Mouse (Mus musculus): ENCODE results near the gene Nr2c2. TPM values are rescaled to one million over a fixed set of nuclear protein-coding genes. Genes with fewer than 3 reads are reported as not detected.

Gene Nr2c2
- polyA plus RNA-seq, 1 experiment, result 7.3 TPM

- no peak for TF ChIP-seq GATA1 (IDR thresholded peaks at IDR 0.05; ENCODE audit: low read length)
Observed at GRCm38 (mm10) chr6:92199414-92199813, 108.2 kb downstream of the Nr2c2 start.

DNA sequence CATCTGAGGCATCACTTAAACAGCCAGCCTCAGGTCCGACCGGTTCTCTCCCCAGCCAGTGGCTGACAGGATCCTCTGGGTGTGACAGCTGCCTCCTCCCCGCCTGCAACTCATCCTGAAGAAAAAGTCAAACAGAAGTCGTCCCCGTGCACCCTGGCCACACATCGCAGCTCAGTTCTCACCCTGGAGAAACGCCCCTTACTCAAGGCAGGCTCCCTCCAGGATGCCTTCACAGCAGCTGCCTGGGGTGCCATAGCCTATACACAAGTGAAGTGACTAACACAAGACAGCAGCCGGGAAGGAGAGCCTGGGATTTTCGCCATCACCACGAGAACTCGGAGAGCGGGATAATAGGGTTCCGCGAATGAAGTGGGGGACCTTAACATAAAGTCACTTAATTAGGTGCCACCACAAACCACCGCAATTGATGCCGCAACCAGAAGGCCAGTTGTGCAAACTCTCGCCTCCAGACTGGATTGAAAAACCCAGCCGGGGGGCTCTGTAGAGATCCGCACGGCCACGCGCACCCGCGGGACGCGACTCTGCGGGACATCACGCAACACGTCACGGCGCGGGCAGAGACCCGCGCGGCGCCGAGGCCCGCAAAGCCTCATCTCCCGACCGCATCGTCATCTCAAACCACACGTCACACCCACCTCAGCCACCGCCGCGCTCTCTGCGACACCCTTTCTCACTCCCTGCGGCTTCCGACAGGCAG, 123.0 kb downstream of the Nr2c2 start:
- TF ChIP-seq GATA1 (IDR thresholded peaks at IDR 0.05; ENCODE audit: low read length), result no peak

DNA sequence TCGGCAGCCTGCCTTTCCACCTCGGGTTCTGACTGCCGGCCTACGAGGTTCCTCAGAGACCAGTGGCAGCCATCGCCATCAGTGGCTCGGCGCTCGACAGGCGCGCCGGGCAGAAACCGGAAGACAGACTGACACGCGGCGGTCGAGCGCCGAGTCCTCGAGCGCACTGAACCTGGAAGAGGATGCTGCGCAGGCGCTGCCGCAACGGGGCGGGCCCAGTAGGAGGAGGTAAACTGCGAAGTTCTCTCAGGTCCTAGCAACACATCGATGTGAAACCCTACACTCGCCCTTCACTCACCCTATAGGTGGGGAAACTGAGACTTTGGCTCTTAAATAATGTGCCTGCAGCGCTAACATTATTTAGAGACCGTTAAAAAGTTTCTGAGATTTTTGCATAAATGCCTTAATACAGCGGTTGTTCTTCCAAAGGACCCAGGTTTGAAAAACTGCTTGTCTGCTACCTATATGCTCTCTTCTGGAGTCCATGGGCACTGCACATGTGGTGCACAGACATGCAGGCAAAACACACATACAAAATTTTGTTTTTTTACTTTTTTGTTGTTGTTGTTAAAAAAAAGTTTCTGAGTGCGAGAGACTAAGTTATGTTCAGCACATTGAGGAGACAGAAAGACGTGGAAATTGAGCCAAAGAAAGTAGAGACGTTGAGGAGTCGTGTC, 123.7 kb downstream of the Nr2c2 start, which contains the start of gene Rbsn:
Gene Rbsn (minus strand): TSS at position 153 of the 677 bp plus-strand sequence.
- no peak for TF ChIP-seq GATA1 (IDR thresholded peaks at IDR 0.05; ENCODE audit: low read length)

DNA sequence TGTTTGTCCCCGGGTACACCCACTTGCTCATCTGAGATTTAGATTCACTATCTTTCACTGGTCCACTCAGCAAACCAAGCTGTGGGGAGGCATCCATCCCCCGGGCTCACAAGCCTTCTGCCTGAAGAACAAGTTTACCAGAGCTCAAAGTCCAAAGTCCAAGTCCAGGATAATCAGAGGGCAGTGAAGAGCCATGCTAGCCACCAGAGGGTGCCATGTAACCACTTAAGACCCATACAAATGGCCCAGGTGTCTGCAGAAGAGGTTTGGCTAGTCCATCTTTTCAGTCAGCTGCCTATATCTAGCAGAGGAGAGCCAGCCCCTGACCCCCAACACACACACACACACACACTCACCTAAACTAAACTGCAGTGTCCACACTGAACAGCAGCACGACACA, 128.3 kb downstream of the Nr2c2 start:
- no peak for TF ChIP-seq GATA1 (IDR thresholded peaks at IDR 0.05; ENCODE audit: low read length)

DNA sequence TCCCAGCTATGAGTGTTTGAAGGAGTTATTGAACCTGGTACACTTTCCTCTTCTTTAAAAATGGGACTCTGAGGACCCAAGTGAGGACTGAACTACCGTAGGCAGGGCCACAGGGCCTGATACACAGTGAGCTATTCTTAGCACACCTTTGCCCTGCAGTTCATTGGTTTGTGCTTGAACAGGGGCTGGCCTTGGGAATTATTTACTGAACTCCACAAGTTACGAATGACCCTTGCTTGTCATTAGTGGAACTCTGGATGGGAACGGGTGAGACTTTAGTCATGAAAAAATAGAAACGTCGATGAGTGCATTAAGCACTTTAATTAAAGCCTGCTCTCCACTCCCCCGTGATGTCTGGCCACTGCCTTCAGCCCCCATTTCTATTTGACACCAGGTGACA, 130.4 kb downstream of the Nr2c2 start:
- no peak for TF ChIP-seq GATA1 (IDR thresholded peaks at IDR 0.05; ENCODE audit: low read length)

DNA sequence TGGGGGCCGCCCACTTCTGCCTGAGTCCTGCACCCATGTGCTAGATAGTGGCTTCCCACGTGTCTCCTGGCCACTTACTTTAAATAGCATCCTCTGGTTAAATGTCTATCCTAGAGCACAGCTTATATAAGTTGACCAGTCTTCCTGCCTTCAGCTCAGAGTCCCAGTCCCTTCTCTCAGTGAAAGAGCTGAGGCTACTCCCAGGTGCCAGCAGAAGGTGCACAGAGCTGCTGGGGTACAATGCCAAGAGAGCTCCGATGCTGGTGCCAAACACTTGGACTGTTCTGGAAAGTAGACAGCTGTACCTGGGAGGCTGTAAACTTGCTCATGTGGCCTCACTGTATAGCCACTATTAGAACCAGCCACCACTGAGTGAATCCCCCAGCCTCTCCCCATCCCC, 130.8 kb downstream of the Nr2c2 start:
- TF ChIP-seq GATA1 (IDR thresholded peaks at IDR 0.05; ENCODE audit: low read length), result no peak

Other genes with a start within 250 kb of the Nr2c2 start
- 11.5 and 13.0 TPM in 2 replicates for gene Ccdc174, start 213.3 kb upstream of the Nr2c2 start, polyA plus RNA-seq (2012)
- 0.04 TPM in 1 of 2 replicates, not detected in the other for gene 4930590J08Rik, start 188.6 kb upstream of the Nr2c2 start, polyA plus RNA-seq (2012)
- gene Fgd5, start 112.5 kb upstream of the Nr2c2 start, polyA plus RNA-seq (2012), result not detected in 2 replicates
- gene Mrps25, start 92.6 kb downstream of the Nr2c2 start, polyA plus RNA-seq (2012), result 12.9 and 14.2 TPM in 2 replicates
- gene Rbsn, start 123.5 kb downstream of the Nr2c2 start, polyA plus RNA-seq (2012), result 7.5 and 7.8 TPM in 2 replicates
- gene Trh, start 153.3 kb downstream of the Nr2c2 start, polyA plus RNA-seq (2012), result not detected in 2 replicates

All from G1E-ER4 (cell line).